Mouse (Mus musculus) kidney, adult 18-20 months (tissue): Measurements from ENCODE around the gene Slc16a11.

ENCODE experiments used
- DNase-seq: peaks from one replicate; pipeline ENCODE4 v3.0.0; 2021

Slc16a11 gene

DNA sequence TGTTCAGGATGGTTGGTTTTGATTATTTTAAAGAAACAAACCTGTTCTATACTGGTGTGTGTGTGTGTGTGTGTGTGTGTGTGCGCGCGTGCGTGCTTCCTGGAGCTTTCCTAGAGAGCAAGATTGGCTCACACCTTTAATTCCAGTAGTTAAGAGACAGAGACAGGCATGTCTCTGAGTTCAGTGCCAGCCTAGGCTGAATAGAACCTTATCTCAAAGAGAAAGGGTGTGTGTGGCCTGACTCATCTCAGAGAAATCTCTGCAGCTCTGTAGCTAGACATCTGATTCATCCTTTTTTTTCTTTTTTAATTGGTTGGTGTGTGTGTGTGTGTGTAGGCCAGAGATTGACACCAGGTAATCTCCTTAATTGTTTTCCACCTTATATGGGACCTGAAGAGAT, 46.5 kb downstream of the Slc16a11 start:
- DNase-seq = no peak

GRCm38 (mm10) chr11:70265252-70265651, 52.7 kb downstream of the Slc16a11 start:
- DNase-seq = no peak

DNA sequence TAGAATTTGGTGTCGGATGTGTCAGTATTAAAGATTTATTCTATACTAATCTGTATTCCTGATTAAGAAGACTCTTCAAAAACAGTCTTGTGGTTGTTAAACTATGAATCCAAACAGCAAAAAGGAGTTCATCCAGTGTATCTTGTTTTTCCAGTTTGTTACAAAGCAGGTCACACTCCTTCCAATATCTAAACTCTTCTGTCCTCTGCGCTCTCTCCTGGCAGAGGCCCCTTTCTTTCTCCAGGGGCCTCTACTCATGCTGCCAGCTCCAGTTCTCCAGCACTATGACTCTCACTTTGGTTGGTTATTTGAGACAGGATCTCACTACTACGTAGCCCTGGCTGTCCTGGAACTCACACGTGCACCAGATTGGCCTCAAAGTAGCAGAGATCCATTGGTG, 53.3 kb downstream of the Slc16a11 start:
- no peak for DNase-seq
